Mouse (Mus musculus) heart, postnatal 0 days (tissue): ENCODE measurements around the gene Ctdsp2. TPM values are rescaled to one million over a fixed set of nuclear protein-coding genes. Genes with fewer than 3 reads are reported as not detected.

Experiments
- ATAC-seq: fragments of 200-750 bp; cut with Nextera tagmentation; 2 replicates; pipeline ENCODE4 v1.8.0; 2017; ENCODE audit warnings: low read depth, moderate number of reproducible peaks, moderate library complexity; ENCODE audit not compliant: insufficient read depth
- DNase-seq: peaks from one replicate; pipeline ENCODE4 v3.0.0-alpha.2; 2016; ENCODE audit warnings: low spot score
- H3K27ac ChIP-seq: fragments of 300-500 bp; sonication (generic); 2 replicates; pipeline ENCODE4 v1.5.1; 2014; ENCODE audit warnings: low read depth, mild to moderate bottlenecking
- H3K27me3 ChIP-seq: fragments of 300-500 bp; sonication (generic); 2 replicates; pipeline ENCODE4 v1.6.1; 2014; ENCODE audit warnings: low read length, mixed read lengths; ENCODE audit not compliant: control insufficient read depth, insufficient read depth
- H3K36me3 ChIP-seq: fragments of 300-500 bp; sonication (generic); replicated peaks from 2 replicates; pipeline ENCODE4 v1.6.1; 2014; ENCODE audit warnings: low read length, mixed read lengths; ENCODE audit not compliant: control insufficient read depth, insufficient read depth
- H3K4me1 ChIP-seq: fragments of 300-500 bp; sonication (generic); 2 replicates; pipeline ENCODE4 v1.6.1; 2014; ENCODE audit warnings: antibody characterized with exemption; ENCODE audit not compliant: control insufficient read depth, insufficient read depth
- H3K4me2 ChIP-seq: fragments of 300-500 bp; sonication (generic); 2 replicates; pipeline ENCODE4 v1.6.1; 2014; ENCODE audit warnings: low read depth, mild to moderate bottlenecking, low read length, moderate library complexity
- H3K4me3 ChIP-seq: fragments of 300-500 bp; sonication (generic); 2 replicates; pipeline ENCODE4 v1.5.1; 2014; ENCODE audit warnings: low read depth, low read length
- H3K9ac ChIP-seq: fragments of 300-500 bp; sonication (generic); replicated peaks from 2 replicates; pipeline ENCODE4 v1.6.1; 2014; ENCODE audit warnings: low read depth, low read length, mixed read lengths
- H3K9me3 ChIP-seq: fragments of 300-500 bp; sonication (generic); replicated peaks from 2 replicates; pipeline ENCODE4 v1.6.1; 2016; ENCODE audit warnings: low read length; ENCODE audit not compliant: control insufficient read depth
- CTCF ChIP-seq: IDR thresholded peaks from 2 replicates; pipeline ENCODE4 v1.5.1; 2016; ENCODE audit warnings: antibody characterized with exemption, control low read depth, low read depth
- EP300 ChIP-seq: IDR thresholded peaks from 2 replicates; pipeline ENCODE4 v1.6.1; 2016; ENCODE audit warnings: antibody characterized with exemption, low read depth
- WGBS: fragments of 180-500 bp; shearing (Covaris S2); extraction: QIAGEN DNeasy Blood & Tissue Kit; methylation state at CpG from one replicate; pipeline ENCODE4 v1.1.7; 2014; 5-methylcytosine and 5-hydroxymethylcytosine counted together
- polyA plus RNA-seq: library from polyadenylated mRNA; unstranded; fragments of >200 nt; fragmentation: Nextera tagmentation; extraction: Ambion mirVana; gene quantifications from 2 replicates; pipeline ENCODE4 v1.2.1, GENCODE M21; 2015
- total RNA-seq: library from RNA; depleted of rRNA; stranded (reverse); fragments of >200 nt; gene quantifications from 2 replicates; pipeline ENCODE4 v1.2.3, GENCODE M21; 2014; ENCODE audit warnings: low replicate concordance

The Ctdsp2 gene
- total and polyA plus RNA-seq, 2 experiments from 2014 or later, result 26.4 to 137 TPM

DNA sequence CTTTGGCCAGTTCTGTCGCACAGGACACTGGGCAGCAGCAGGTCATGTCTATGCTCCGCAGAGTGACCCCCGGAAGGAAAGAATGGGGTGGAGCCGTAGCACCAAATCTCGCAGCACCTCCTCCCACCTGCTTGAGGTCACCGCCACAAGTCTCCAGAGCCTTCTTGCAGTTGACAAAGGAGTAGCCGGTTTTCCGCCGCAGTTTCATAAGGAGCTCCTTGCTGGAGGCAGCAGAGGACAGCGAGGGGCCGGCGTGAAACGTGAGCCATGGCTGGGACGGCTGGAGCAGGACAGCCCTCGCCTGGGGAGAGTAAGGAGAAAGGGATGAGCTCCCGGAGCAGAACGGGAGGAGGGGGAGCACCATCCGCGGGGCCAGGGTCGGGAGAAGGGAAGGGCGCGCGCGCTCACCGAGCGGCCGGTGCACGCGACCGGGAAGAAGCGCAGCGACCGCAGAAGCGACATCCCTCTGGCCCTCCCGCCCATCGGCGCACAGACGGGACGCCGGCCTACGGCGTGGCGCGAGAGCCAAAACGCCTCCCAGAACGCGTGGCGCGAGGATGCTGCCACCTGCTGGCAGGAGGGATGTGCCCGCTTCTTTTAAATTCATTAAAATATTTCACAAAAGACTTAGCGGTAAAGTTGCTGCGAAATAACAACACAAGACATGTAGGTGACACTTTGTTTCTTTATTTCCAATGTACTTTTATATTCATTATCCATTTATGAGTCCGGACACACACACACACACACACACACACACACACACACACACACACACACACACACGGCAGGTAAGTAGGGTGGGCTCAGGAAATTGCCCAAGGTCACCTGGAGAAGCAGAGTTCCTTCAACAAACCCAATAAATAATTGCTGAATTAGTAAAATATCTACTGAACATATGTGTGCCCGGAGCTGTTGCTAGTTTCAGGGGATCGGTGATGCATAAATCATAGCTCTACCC lies 52.1 kb downstream of the Ctdsp2 start, which contains the start of gene Tsfm:
Gene Tsfm, minus strand, starts transcription at position 505 of the 961 bp plus-strand sequence.
- peak; percentile 32; the same call in 1 of the 2 replicates for TF ChIP-seq EP300
- peak; percentile 92 for TF ChIP-seq CTCF
- WGBS, result 6% methylated on average over 56 of the region's 56 CpGs
- peak within 1 kb of the TSS; percentile 86 for H3K4me2 ChIP-seq
- no peaks in the 10 kb centered on the region for H3K9me3 ChIP-seq
- peaks cover 36% of the 10 kb centered on the region for H3K36me3 ChIP-seq
- no peaks in the 10 kb centered on the region for H3K27me3 ChIP-seq
- ATAC-seq, result peak; percentile 88
- peak within 1 kb of the TSS; percentile 71 for H3K9ac ChIP-seq
- peak within 1 kb of the TSS; percentile 86 for H3K4me3 ChIP-seq
- DNase-seq, result peak; percentile 87
- H3K27ac ChIP-seq, result peak within 1 kb of the TSS; percentile 61
- no peaks in the 10 kb centered on the region for H3K4me1 ChIP-seq

DNA sequence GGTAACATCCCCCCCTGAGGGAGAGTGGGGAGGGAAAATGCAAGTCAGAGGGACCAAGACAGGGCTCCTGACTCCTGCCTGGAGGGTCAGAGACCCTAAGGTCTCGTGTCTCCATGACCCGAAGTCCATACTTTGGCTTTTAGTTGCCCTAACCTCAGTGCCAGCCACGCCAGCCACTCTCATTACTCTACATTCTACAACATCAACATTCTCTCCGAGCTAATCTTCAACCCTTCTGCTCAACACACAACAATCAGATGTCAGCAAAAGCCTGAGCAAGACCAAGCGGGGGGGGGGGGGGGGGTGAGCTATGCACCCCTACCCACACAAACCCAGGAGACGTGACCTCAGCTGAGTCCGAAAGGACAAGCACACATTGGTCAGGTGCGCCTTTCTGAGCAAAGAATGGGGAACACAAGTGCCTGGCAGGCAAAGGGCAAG lies 54.8 kb downstream of the Ctdsp2 start:
- H3K4me3 ChIP-seq, result no peak overlapping the region
- no peak for DNase-seq
- H3K4me1 ChIP-seq, result no peaks in the 10 kb centered on the region
- peaks cover 9% of the 10 kb centered on the region for H3K36me3 ChIP-seq
- 74% methylated on average over 8 of the region's 8 CpGs for WGBS
- no peak for ATAC-seq
- no peak overlapping the region for H3K4me2 ChIP-seq
- H3K27ac ChIP-seq, result no peak overlapping the region
- no peak overlapping the region for H3K9ac ChIP-seq
- no peaks in the 10 kb centered on the region for H3K27me3 ChIP-seq
- no peak for TF ChIP-seq CTCF
- no peak for TF ChIP-seq EP300
- no peaks in the 10 kb centered on the region for H3K9me3 ChIP-seq

DNA sequence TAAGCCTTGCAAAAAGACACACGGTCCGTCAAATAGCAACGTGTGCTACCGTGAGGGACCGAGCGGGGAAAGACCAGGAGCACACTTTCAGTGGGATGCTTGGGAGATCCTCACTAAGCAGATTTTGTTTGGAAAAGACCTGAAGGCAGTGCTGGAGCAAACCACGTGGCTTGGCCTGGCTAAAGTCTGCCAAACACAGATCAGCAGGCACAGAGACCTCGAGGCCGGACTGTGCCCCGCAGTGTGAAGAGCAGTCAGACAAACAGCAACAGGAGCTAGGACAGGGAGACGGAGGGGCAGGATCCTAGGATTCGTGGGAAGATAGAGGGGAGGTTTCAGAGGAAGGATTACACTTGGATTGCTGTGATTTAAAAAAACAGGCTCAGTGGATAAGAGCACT lies 57.8 kb downstream of the Ctdsp2 start:
- no peaks in the 10 kb centered on the region for H3K9me3 ChIP-seq
- H3K36me3 ChIP-seq, result no peaks in the 10 kb centered on the region
- WGBS, result 79% methylated on average over 12 of the region's 12 CpGs
- no peak for ATAC-seq
- H3K4me3 ChIP-seq, result no peak overlapping the region
- no peak overlapping the region for H3K9ac ChIP-seq
- no peak for DNase-seq
- H3K27me3 ChIP-seq, result peaks cover 10% of the 10 kb centered on the region; the same call in 1 of the 2 replicates
- H3K4me2 ChIP-seq, result no peak overlapping the region
- TF ChIP-seq CTCF (no peak), EP300 (no peak)
- H3K4me1 ChIP-seq, result peaks cover 3% of the 10 kb centered on the region; the same call in 1 of the 2 replicates
- no peak overlapping the region for H3K27ac ChIP-seq

DNA sequence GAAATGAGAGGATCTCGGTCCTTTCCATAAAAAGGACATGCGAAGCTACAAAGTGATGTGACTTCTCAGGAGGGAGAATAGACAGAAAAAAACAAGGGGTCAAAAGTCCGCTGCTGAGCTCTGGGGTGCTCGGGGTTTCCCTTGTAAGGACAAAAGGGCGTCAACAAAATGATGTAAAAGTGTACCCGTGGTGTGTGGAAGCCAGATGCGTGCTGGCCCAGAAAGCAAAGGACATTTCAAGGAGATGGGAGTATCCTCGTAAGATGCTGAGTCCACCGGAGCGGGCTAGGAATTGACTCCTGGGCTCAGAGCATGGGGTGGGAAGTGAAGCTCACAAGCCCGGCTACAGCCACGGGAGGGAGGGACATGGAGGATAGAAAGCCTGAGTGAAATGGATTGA lies 59.1 kb downstream of the Ctdsp2 start:
- Histone ChIP-seq H3K36me3 (no peaks in the 10 kb centered on the region), H3K9me3 (no peaks in the 10 kb centered on the region), H3K27me3 (peaks cover 10% of the 10 kb centered on the region; the same call in 1 of the 2 replicates), H3K4me3 (no peak overlapping the region), H3K27ac (no peak overlapping the region), H3K4me1 (peaks cover 11% of the 10 kb centered on the region; the same call in 1 of the 2 replicates), H3K4me2 (no peak overlapping the region), H3K9ac (no peak overlapping the region)
- TF ChIP-seq CTCF, result no peak
- no peak for TF ChIP-seq EP300
- ATAC-seq, result no peak
- no peak for DNase-seq
- 66% methylated on average over 12 of the region's 12 CpGs for WGBS

DNA sequence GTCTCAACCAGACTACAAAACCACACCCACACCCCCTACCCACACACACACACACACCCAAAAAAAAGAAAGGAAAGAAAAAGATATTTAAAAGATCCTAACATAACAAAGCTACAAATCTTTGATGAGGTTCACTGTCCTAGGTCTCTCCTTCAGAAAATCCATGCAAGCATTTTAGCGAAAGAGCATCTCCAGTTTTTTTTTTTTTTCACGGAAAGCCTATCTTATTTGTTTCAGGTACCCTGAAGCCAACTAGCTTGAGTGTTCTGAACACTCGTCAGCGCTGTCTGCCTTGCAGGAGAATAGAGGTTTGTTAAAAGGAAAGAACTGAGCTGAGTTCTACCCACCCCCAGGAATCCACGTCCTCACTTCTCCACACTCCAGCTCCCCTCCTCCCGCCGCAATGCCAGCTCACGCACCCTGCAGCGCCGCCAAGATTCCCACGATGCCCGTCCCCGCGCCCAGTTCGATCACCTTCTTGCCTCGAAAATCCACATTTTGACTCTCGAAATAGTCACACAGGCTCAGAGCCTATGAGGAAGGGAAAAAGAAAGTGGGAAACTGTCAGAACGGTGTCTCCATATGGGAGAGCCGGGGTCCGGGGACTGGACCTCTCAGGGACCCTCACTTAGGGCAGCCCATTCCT lies 62.2 kb downstream of the Ctdsp2 start:
- peaks cover 10% of the 10 kb centered on the region; the same call in 1 of the 2 replicates for H3K27me3 ChIP-seq
- ATAC-seq, result no peak
- H3K9me3 ChIP-seq, result no peaks in the 10 kb centered on the region
- TF ChIP-seq EP300 (no peak), CTCF (no peak)
- H3K4me2 ChIP-seq, result peak overlapping the region; percentile 96
- H3K27ac ChIP-seq, result no peak overlapping the region
- peak overlapping the region; percentile 49 for H3K9ac ChIP-seq
- peak overlapping the region; percentile 79 for H3K4me3 ChIP-seq
- peaks cover 7% of the 10 kb centered on the region; the same call in 1 of the 2 replicates for H3K36me3 ChIP-seq
- peaks cover 11% of the 10 kb centered on the region; the same call in 1 of the 2 replicates for H3K4me1 ChIP-seq
- WGBS, result 1% methylated on average over 20 of the region's 20 CpGs
- no peak for DNase-seq
